Mouse (Mus musculus) embryonic facial prominence, embryonic 12.5 days (tissue): ENCODE results near the gene Gm28230. TPM values are rescaled to one million over a fixed set of nuclear protein-coding genes. Genes with fewer than 3 reads are reported as not detected.

ENCODE experiments used
- ATAC-seq: fragments of 200-750 bp; cut with Nextera tagmentation; 2 replicates; pipeline ENCODE4 v1.8.0; 2017; ENCODE audit not compliant: insufficient number of reproducible peaks, insufficient read depth, low FRiP score, low TSS enrichment
- H3K27ac ChIP-seq: fragments of 300-500 bp; sonication (generic); 2 replicates; pipeline ENCODE4 v1.5.1; 2016; ENCODE audit warnings: mild to moderate bottlenecking
- H3K27me3 ChIP-seq: fragments of 300-500 bp; sonication (generic); 2 replicates; pipeline ENCODE4 v1.6.1; 2016; ENCODE audit warnings: mild to moderate bottlenecking, moderate library complexity
- H3K36me3 ChIP-seq: fragments of 300-500 bp; sonication (generic); 2 replicates; pipeline ENCODE4 v1.6.1; 2016; ENCODE audit warnings: mild to moderate bottlenecking
- H3K4me1 ChIP-seq: fragments of 300-500 bp; sonication (generic); 2 replicates; pipeline ENCODE4 v1.6.1; 2016
- H3K4me2 ChIP-seq: fragments of 300-500 bp; sonication (generic); replicated peaks from 2 replicates; pipeline ENCODE4 v1.6.1; 2016; ENCODE audit warnings: mild to moderate bottlenecking, moderate library complexity
- H3K4me3 ChIP-seq: fragments of 300-500 bp; sonication (generic); 2 replicates; pipeline ENCODE4 v1.5.1; 2016; ENCODE audit warnings: mild to moderate bottlenecking
- H3K9ac ChIP-seq: fragments of 300-500 bp; sonication (generic); 2 replicates; pipeline ENCODE4 v1.6.1; 2016; ENCODE audit warnings: mild to moderate bottlenecking, moderate library complexity
- H3K9me3 ChIP-seq: fragments of 300-500 bp; sonication (generic); 2 replicates; pipeline ENCODE4 v1.6.1; 2016; ENCODE audit warnings: mild to moderate bottlenecking, moderate library complexity
- WGBS: fragments of 180-500 bp; shearing (Covaris S2); methylation state at CpG from one replicate; pipeline ENCODE4 v1.1.7; 2016; 5-methylcytosine and 5-hydroxymethylcytosine counted together
- polyA plus RNA-seq: library from polyadenylated mRNA; unstranded; fragments of >200 nt; fragmentation: Nextera tagmentation; extraction: Ambion mirVana; gene quantifications from 2 replicates; pipeline ENCODE4 v1.2.1, GENCODE M21; 2016

Gene Gm28230
- polyA plus RNA-seq, 1 experiment from 2014 or later: not detected

DNA sequence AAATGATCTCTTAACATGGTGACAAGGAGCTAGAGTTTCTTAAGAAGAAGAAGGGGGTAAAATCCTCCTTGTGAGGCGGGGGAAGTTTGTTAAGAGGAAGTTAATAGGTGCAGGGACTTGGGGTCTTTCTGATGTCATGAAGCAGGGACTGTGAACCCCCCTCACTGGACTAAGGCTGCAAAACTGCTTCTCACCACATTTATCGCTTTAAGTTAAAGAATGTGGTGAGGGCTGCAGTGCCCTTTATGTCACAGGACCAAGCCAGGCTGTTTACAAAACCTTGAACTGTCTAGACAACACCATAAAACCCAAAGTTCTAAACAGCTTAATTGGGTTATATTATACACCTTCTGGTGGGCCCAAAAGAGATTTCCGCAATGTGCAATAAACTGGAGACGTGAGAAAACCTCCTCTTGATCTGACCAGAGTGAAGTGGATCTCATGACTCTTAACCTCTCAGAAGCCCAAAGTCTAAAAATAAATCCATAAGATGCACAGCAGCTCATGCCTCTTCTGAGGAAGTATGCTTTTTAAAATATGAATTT lies 41.4 kb upstream of the Gm28230 start:
- WGBS: 12% methylated on average over 4 of the region's 4 CpGs
- Histone ChIP-seq H3K27me3 (peaks cover 85% of the 10 kb centered on the region), H3K27ac (no peak overlapping the region), H3K4me3 (no peak overlapping the region), H3K36me3 (no peaks in the 10 kb centered on the region), H3K4me2 (no peak overlapping the region), H3K4me1 (peaks cover 12% of the 10 kb centered on the region), H3K9me3 (no peaks in the 10 kb centered on the region), H3K9ac (no peak overlapping the region)
- no peak for ATAC-seq

DNA sequence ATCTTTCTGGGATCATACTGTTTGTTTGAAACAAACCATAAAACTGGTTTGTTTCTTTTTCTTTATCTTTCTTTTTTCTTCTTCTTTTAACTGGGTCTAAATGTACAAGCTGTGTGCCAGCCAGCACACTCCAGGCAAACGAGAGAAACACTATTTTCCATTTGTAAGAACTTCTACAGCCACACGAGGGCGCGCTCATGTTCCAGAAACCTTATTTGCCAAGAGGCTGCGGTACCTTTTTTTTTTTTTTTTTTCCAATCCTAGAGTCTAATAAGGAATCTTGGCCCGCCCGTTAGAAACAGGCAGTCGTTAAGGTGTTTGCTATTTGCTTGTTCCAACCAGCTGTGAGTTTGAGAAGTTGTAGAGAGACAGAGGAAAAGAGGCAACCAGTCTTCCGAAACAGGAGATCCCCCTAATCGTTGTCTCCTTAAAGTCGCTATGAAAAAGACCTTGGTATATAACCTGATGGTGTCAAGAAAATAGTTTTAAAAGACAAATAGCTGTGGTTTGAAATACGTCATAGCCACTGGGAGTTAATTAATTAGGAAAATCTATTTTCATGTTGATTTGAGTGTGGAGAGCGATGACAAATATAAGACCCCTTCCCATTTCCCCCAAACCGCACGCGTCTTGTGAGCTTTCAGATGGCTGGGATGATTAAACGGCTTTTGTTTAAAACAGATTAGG lies 40.1 kb upstream of the Gm28230 start:
- Histone ChIP-seq H3K4me1 (peaks cover 12% of the 10 kb centered on the region), H3K4me3 (no peak overlapping the region), H3K9ac (no peak overlapping the region), H3K27me3 (peaks cover 79% of the 10 kb centered on the region), H3K36me3 (no peaks in the 10 kb centered on the region), H3K27ac (no peak overlapping the region), H3K4me2 (no peak overlapping the region), H3K9me3 (no peaks in the 10 kb centered on the region)
- WGBS: 5% methylated on average over 17 of the region's 17 CpGs
- ATAC-seq: no peak

DNA sequence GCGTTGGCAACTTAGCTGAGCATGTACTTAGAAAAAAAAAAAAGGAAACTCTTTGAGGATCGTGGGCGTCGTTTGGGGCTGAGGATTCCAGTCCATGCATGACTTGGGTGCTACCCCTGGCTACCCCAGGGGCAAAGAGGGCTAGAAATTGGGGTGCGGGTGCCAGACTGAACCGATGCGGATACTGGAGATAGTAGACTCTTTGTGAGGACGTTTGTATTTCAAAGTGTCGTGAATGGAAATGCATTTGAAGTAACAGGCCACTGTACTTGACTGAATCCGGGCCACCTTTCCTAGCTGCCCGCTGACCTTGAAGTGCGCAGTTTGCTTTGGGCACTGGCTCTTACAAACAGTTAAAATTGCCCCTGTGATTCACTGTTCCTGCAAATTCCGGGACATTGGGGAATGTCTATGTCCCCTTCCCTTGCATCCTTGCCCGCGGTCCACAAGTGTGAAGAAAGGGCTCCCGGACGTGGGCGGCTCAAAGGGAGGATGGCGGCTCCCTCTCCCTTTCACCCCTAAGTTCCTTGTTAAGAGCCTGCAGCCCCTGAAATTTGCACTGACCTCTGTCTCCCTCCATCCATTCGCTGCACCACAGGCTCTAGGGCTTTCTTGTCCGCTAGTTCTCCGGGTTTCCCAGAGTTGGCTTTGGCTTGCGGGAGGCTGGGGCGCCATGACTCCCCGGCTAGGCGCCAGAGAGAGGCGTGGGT lies 39.4 kb upstream of the Gm28230 start:
- Histone ChIP-seq H3K9me3 (no peaks in the 10 kb centered on the region), H3K4me1 (peaks cover 5% of the 10 kb centered on the region), H3K9ac (no peak overlapping the region), H3K27ac (no peak overlapping the region), H3K4me2 (no peak overlapping the region), H3K27me3 (peaks cover 79% of the 10 kb centered on the region), H3K4me3 (no peak overlapping the region), H3K36me3 (no peaks in the 10 kb centered on the region)
- WGBS: under 1% methylated on average over 27 of the region's 27 CpGs
- ATAC-seq: no peak

DNA sequence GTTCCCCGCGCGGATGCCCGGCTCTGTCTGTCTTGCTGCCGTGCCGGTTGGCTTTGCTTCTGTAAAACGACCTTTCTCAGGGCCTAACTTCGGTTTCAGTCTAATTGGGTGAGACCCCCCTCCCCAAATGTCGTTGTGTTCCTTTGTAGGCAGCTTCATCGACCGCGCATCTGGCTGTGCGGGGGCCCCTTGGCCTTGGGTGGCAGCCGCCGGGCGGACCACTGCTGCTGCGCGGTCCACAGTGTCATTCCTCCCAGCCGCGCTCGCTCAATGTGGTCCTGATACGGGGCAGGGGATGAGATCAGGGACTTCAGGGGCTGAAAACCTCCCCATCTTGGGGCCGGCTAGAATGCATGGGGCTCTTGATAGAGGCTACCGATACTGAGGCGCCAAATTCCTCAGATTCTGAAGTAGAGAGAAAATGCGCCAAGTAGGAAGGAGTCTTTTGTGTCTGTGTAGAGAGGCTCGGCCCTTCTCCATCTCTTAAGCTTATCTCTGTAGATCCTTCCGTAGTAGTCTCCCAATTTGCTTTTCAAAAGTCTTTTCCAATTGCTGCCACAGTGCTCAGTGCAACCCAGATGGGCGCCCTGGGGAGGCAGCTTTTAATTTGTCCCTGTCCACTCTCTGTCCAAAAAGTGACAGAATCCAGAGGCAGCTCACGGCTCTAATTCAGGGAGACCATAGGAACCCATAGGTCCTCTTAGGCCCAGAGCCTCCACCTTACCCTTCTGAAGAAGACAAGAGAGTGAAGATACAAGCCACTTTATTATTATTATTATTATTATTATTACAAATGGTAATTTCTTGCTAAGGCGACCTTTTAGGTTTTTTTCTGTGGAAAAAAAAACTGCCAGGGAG lies 38.6 kb upstream of the Gm28230 start:
- H3K9ac ChIP-seq: no peak overlapping the region
- H3K36me3 ChIP-seq: no peaks in the 10 kb centered on the region
- no peak for ATAC-seq
- H3K4me2 ChIP-seq: no peak overlapping the region
- H3K27ac ChIP-seq: no peak overlapping the region
- peaks cover 79% of the 10 kb centered on the region for H3K27me3 ChIP-seq
- no peak overlapping the region for H3K4me3 ChIP-seq
- 1% methylated on average over 31 of the region's 31 CpGs for WGBS
- H3K9me3 ChIP-seq: no peaks in the 10 kb centered on the region
- H3K4me1 ChIP-seq: no peaks in the 10 kb centered on the region; the same call in 1 of the 2 replicates

DNA sequence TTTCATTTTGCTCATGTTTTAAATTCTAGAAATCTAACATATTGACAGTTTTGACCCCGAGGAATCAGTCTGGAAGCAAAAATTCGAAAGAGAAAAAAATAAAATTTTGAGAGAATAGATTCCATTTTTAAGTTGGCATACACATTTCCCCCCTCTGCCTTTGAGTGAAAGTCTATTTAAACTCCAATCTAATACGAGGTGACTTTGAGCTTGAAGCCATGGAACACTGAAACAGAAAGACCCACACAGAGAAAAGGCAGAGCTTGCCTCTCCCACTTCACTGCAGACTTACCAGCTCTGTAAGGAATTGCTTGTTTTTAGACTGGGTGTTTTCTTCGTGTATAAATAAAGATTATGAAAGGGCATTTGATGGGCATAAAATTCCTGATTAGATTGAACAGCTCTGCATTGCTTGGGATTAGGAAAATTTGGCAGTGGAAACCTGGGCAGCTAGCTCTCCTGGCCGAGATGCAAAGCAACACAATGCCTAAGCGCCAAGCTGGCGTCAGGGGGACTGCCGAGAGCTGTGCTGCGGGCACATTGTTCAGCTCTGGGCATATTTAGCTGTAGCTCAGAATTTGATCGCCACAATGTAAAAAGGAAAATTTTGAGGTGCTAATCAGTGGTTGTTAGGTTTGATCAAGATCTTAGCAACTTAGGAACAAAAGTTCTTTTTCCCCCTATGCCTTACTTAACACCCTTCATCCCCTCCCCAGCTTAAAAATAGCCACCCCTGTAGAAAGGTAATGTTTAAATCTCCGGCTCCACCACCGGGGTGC lies 37.5 kb upstream of the Gm28230 start:
- Histone ChIP-seq H3K27ac (no peak overlapping the region), H3K27me3 (peaks cover 79% of the 10 kb centered on the region), H3K9me3 (no peaks in the 10 kb centered on the region), H3K9ac (no peak overlapping the region), H3K4me2 (no peak overlapping the region), H3K36me3 (no peaks in the 10 kb centered on the region), H3K4me1 (no peaks in the 10 kb centered on the region; the same call in 1 of the 2 replicates), H3K4me3 (no peak overlapping the region)
- WGBS: 3% methylated on average over 12 of the region's 12 CpGs
- ATAC-seq: no peak

DNA sequence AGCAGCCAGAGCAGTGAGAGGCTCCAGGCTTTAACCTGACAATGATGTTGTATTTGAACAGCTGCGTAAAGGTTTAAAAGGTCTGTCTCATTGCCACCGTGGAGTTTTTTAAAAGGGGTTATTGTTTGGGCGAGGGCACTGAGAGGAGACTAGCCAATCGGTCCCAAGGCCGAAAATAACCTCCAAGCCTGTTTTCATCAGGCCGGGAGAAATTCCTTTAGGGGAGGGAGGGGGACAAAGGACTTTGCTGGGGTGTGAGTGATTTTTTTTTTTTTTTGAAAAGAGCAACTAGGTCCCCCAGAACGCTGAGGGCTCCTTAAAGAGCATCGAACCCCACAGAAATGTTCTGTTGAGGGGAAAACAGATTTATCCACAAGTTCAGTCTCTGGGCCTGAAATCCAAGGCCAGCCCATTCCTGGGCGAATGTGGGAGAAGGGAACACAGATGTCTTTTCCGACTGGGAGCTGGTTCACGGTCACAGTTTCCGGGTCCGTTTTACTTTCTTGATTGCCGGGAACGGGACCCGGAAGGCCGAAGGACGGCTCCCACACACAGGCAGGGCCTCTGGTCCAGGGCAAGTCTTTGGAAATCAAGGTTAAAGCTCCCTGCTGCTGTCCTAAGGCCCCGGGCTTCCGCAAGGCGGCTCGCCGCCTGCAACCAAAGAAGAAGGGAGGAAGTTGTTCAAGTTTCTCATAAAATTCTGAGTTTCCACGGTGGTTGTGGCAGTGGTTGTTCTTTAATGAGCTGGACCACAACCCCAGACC lies 36.8 kb upstream of the Gm28230 start:
- Histone ChIP-seq H3K4me2 (no peak overlapping the region), H3K36me3 (no peaks in the 10 kb centered on the region), H3K4me3 (no peak overlapping the region), H3K4me1 (no peaks in the 10 kb centered on the region; the same call in 1 of the 2 replicates), H3K9ac (no peak overlapping the region), H3K27me3 (peaks cover 79% of the 10 kb centered on the region), H3K27ac (no peak overlapping the region), H3K9me3 (no peaks in the 10 kb centered on the region)
- no peak for ATAC-seq
- WGBS: under 1% methylated on average over 24 of the region's 24 CpGs

DNA sequence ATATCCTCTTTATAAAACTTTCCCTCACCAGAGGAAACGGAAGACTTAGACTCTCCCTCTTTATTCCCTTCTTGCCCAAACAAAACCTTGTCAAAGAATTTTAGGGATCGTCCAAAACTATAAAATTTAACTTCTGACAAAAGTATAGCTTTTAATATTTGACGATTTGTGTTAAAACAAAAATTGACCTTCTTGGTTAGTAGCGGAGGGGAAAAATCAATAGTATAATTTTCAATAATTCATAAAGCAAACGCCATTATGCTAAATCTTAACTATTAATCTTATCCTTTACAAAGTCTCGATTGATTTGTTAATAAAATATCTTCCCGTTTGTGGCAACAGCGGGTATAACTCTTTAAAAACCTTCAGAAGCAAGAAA lies 36.2 kb upstream of the Gm28230 start:
- H3K27me3 ChIP-seq: peaks cover 79% of the 10 kb centered on the region

DNA sequence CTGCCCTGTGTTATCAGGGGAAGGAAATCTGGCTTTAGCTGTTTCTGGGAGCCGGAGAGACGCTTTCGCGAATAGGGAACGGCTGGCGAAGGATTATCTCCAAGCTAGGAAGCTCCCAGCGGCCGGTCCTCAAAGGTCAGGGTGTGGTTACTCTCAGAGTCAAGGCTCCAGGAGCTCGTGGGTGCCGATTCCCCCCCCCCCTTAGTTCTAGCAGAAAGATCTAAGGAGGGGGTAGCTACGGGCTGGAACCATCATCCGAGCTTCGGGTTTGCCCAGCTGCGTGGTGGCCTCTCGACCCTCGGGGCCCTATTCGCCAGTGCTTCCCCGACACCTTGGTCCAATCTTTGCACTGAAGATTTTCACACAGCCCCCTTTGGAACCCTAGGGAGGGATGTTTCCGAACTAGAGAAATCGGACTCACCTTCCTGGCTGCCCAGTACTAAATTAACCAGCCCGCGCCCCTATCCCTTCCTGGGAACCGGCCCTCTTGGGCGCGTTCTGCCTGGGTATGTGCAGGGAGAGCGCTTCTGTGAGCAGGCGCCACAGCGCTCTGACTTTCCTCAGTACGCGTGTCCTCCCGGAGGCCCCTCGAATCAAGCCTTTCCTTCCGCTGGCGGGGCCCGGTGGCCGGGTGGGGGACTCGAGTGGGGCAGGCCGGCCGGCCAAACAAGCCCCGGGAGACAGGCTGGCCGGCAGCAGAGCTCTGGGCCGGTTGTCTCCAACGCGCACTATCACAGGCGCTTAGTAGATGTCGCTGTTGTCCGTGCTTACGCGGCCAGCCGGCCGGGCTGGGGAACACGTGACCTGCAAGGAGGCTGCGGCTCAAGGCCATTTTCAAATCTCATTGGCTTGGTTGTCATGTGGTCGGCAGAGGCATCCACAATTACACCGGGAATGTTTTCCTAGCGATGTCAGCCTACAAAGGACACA lies 35.2 kb upstream of the Gm28230 start, which contains the start of gene Hoxd10:
Gene Hoxd10, plus strand, starts transcription at position 903 of the 930 bp plus-strand sequence.
- no peak for ATAC-seq
- under 1% methylated on average over 56 of the region's 56 CpGs for WGBS
- peak within 1 kb of the TSS; percentile 24; the same call in 1 of the 2 replicates for H3K4me2 ChIP-seq
- no peaks in the 10 kb centered on the region for H3K36me3 ChIP-seq
- H3K4me3 ChIP-seq: 0 out of 2 replicates have a peak within 1 kb of the TSS, but pooled peaks have one; percentile 9
- no peak within 1 kb of the TSS for H3K27ac ChIP-seq
- H3K9me3 ChIP-seq: no peaks in the 10 kb centered on the region
- H3K9ac ChIP-seq: no peak within 1 kb of the TSS
- peaks cover 86% of the 10 kb centered on the region for H3K27me3 ChIP-seq
- H3K4me1 ChIP-seq: no peaks in the 10 kb centered on the region; the same call in 1 of the 2 replicates

More for the DNA sequence above, 36.2 kb upstream of the Gm28230 start:
- H3K4me3 ChIP-seq: no peak overlapping the region
- H3K4me2 ChIP-seq: no peak overlapping the region
- H3K4me1 ChIP-seq: no peaks in the 10 kb centered on the region; the same call in 1 of the 2 replicates
- no peaks in the 10 kb centered on the region for H3K9me3 ChIP-seq
- no peak overlapping the region for H3K27ac ChIP-seq
- WGBS: 8% methylated on average over 8 of the region's 8 CpGs
- no peak overlapping the region for H3K9ac ChIP-seq
- H3K36me3 ChIP-seq: no peaks in the 10 kb centered on the region
- no peak for ATAC-seq

DNA sequence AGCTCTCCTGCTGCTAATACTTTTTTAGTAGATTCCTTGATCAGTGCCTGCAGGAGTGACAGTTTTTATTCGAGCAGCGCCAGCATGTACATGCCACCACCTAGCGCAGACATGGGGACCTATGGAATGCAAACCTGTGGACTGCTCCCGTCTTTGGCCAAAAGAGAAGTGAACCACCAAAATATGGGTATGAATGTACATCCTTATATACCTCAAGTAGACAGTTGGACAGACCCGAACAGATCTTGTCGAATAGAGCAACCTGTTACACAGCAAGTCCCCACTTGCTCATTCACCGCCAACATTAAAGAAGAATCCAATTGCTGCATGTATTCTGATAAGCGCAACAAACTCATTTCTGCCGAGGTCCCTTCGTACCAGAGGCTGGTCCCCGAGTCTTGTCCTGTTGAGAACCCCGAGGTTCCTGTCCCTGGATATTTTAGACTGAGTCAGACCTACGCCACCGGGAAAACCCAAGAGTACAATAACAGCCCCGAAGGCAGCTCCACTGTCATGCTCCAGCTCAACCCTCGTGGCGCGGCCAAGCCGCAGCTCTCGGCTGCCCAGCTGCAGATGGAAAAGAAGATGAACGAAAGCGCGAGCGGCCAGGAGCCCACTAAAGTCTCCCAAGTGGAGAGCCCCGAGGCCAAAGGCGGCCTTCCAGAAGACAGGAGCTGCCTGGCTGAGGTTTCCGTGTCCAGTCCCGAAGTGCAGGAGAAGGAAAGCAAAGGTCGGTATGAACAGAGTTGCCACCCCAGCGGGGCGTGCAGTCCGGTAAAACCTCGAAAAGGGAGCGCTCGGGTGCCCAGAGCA lies 34.3 kb upstream of the Gm28230 start:
- H3K27ac ChIP-seq: no peak overlapping the region
- H3K4me1 ChIP-seq: no peaks in the 10 kb centered on the region; the same call in 1 of the 2 replicates
- H3K9ac ChIP-seq: no peak overlapping the region

More for the DNA sequence above, 34.3 kb upstream of the Gm28230 start:
- no peaks in the 10 kb centered on the region for H3K9me3 ChIP-seq
- ATAC-seq: no peak
- 4% methylated on average over 35 of the region's 35 CpGs for WGBS
- peaks cover 87% of the 10 kb centered on the region for H3K27me3 ChIP-seq
- H3K36me3 ChIP-seq: no peaks in the 10 kb centered on the region
- no peak overlapping the region for H3K4me2 ChIP-seq
- H3K4me3 ChIP-seq: no peak overlapping the region
